Mouse (Mus musculus): ENCODE data around the gene Hap1.

- no peak for TF ChIP-seq SRF (IDR thresholded peaks at IDR 0.05; ENCODE audit: control insufficient read depth, insufficient read length, low read depth)
- TF ChIP-seq MAX (IDR thresholded peaks at IDR 0.05; ENCODE audit: low read depth), result no peak
- TF ChIP-seq CEBPB (IDR thresholded peaks at IDR 0.05; ENCODE audit: insufficient read depth, poor library complexity, severe bottlenecking), result no peak
Measured at GRCm38 (mm10) chr11:100322591-100323258, 33.2 kb downstream of the Hap1 start.
